Mouse (Mus musculus): ENCODE data around the gene Hist1h2br.
"Not testable (repeated sequence)": the region's sequence is repeated elsewhere in the genome, so short reads cannot be mapped to it uniquely, and the experiment has no call there.

Gene Hist1h2br

DNA sequence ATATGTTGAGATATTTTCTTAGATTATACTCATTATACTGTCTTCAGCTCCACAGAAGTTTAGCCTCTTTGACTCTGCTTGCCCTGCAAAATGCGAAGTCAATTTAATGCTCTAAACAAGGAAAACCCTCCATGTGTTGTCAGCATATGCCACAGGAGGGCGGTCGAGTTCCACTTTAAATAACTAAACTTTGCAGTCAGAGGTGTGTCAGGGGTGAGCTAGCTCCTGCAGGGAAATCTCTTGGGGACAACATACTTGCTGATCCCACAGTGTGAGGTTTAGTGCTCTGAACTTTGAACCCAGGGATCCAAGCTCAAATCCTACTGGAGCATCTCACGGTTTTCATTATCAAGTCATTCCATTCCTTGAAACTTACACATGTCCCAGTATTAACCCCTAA lies 7.0 kb downstream of the Hist1h2br start:
- DNase-seq (ENCODE audit: low read depth, low spot score): not testable (repeated sequence)

DNA sequence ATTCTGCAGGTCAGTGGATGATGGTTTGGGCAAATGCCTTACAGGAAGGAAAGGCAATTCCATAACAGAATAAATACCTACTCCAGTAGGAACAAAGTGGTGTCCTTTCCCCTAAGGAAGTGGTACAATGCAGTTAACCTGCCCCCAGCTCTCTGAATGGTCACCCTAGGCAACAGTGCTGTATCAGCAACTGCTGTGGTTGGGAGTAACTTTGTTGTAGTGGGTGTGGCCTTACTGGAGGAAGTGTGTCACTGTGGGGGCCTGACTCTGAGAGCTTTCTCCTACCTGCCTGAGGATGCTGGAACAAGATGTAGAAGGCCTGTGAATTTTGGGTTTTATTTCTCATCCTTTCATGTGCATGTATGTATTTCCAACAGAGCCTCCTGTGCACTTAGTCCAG lies 12.8 kb downstream of the Hist1h2br start:
- DNase-seq (ENCODE audit: low read depth, low spot score): not testable (repeated sequence)

DNA sequence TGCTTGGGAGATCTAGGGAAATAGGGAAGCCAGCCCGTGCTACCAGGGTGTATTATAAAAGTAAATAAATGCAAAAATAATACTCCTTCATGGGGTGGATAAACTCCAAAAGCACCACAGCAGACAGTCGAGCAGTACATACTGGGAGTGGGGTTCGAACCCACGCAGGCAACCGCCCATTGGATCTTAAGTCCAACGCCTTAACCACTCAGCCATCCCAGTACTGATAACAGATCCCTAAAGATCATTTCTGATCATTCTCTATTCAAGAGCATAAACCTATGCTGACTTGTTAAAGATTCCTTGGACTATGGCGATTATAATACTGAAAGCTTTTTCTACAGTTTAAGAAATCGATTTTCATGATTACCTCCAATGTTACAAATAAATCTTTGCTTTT lies 14.3 kb downstream of the Hist1h2br start:
- DNase-seq (ENCODE audit: low read depth, low spot score): peak; percentile 59

- DNase-seq (ENCODE audit: low read depth, low spot score): peak; percentile 43
Observed at GRCm38 (mm10) chr13:21850696-21851095, 17.2 kb downstream of the Hist1h2br start.

- DNase-seq (ENCODE audit: low read depth, low spot score): no peak
Observed at GRCm38 (mm10) chr13:21852215-21852945, 18.8 kb downstream of the Hist1h2br start.

DNA sequence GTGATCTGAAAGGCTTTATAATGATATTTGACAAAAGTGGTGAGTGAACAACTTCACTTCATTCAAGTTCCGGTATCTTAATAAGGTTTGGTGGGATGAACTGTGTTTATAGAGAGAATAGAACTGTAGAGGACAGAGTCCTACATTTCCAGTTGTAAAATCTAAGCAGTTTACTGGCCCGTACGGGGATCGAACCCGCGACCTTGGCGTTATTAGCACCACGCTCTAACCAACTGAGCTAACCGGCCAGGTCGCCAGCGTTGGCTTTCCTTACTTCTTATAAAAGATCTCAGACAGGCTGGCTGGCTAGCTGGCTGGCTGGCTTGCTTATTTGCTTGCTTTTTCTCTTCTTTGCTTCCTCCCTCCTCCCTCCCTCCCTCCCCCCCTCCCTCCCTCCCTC lies 21.6 kb downstream of the Hist1h2br start:
- DNase-seq (ENCODE audit: low read depth, low spot score): peak; percentile 87

GRCm38 (mm10) chr13:21855698-21856162 lies 22.2 kb downstream of the Hist1h2br start:
- peak; percentile 71 for DNase-seq (ENCODE audit: low read depth, low spot score)

GRCm38 (mm10) chr13:21861608-21862007 lies 28.1 kb downstream of the Hist1h2br start:
- peak; percentile 90 for DNase-seq (ENCODE audit: low read depth, low spot score)

- DNase-seq (ENCODE audit: low read depth, low spot score): peak; percentile 72
Observed at GRCm38 (mm10) chr13:21865503-21865902, 32.0 kb downstream of the Hist1h2br start.

- no peak for DNase-seq (ENCODE audit: low read depth, low spot score)
Observed at GRCm38 (mm10) chr13:21880735-21881134, 47.2 kb downstream of the Hist1h2br start.

DNA sequence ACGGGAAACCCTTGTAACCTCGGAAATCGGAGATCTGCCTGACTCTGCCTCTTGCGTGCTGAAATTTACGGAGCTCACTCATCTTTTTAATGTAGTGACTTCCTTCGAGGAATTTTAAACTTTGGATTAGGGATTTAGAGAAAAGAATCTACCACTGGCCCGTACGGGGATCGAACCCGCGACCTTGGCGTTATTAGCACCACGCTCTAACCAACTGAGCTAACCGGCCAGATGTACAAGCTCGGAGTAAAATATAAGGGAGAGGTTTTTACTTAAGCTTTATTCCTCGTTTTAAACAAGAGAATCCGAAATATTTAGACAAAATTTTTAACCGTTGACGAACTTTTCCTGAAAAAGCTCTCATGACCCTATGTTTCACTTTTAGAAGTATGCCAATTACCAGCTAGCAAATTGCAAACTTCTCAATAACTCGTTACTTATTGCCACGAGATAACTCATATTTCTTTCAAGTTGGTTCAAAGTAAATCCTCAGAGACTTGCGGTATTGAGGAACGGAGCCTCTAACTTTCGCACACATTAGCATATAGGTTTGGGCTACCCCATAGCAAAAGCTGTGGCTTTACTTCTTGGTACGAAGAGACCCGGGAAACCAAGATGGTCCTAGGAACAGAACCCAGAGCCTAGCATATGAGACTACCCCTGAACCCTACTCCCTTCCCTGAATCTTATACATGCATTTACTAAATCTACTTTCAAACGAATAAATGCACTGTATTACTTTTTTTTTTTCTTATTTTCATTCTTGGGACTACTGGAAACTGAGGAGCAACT lies 48.5 kb downstream of the Hist1h2br start:
- DNase-seq (ENCODE audit: low read depth, low spot score): peak; percentile 95

DNA sequence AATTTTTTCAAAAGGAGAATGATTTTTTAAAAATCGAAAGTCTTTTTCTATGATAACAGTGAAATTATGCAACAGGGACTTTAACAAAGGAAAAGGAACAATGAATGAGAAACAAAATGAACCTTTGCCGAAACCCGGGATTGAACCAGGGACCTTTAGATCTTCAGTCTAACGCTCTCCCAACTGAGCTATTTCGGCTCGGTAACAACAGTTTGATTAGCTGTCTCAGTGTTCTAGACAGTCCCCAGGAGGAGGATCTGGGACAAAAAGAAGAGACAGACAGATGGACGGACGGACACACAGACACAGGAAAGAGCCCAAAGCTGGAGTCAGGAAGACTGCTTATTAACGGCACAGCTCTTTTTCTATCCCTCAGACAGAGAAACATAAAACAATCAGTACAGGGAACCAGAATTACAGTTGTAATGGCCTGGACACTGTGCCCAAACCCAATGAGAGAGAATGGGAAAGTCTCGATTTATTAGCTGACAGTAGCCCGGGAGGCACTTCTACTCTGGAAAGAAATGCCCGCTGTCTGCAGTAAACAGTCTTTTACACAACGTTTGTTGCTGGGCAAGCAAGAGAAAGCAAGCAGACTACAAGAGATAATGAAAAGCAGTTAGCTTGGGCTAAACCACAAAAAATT lies 49.3 kb downstream of the Hist1h2br start:
- DNase-seq (ENCODE audit: low read depth, low spot score): peak; percentile 86

DNA sequence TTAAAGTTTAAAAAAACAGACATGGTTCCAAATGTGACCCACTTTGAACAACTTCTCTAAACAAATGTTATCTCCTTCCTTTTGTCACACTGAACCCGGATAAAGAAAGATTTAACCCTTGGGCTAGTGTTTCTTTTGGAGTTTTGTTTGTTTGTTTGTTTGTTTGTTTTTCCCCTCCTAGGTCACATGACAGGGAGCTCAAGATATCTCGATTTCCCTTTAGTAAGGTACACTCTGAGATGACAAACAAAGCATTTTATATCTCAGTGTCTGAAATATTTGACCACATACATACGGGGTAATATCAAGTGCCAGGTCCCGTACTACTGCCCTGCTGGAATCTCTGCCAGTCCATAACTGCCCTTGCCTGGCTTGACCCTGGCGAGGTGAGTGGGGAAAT lies 49.9 kb downstream of the Hist1h2br start:
- DNase-seq (ENCODE audit: low read depth, low spot score): no peak

DNA sequence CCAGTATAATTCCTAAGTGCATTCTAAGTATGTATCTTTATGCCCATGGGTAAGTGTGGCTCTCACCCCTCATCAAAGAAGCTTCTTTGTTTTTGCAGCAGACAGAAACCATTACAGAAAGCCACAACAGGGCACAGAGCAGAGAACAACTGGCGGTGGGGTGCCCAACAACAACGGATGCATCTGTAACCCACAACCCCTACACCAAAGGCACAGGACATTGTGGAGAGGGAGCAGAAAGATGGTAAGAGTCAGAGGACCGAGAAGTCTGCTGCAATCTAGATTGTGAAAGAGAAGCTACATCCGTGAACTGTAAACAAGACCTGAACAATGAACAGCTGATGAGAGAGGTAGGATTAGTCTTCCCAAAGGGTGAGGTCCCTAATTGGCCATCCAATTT lies 51.0 kb downstream of the Hist1h2br start:
- no peak for DNase-seq (ENCODE audit: low read depth, low spot score)
